Mouse (Mus musculus): ENCODE data around the gene 4921536K21Rik. TPM values are rescaled to one million over a fixed set of nuclear protein-coding genes. Genes with fewer than 3 reads are reported as not detected.

The 4921536K21Rik gene
- total RNA-seq, 2 experiments from 2014 or later = 0.10 to 0.13 TPM

GRCm38 (mm10) chr11:3860361-3860760 is 34.5 kb downstream of the 4921536K21Rik start:
- intact Hi-C loops (cut with DNase I) = no loop called here
- DNase-seq = no peak

GRCm38 (mm10) chr11:3859778-3860177 is 35.1 kb downstream of the 4921536K21Rik start:
- intact Hi-C loops (cut with DNase I) = no loop called here
- no peak for DNase-seq

GRCm38 (mm10) chr11:3857902-3858301 is 37.0 kb downstream of the 4921536K21Rik start:
- intact Hi-C loops (cut with DNase I) = no loop called here
- no peak for DNase-seq

GRCm38 (mm10) chr11:3855846-3856245 is 39.1 kb downstream of the 4921536K21Rik start:
- intact Hi-C loops (cut with DNase I) = no loop called here
- no peak for DNase-seq

GRCm38 (mm10) chr11:3854156-3854555 is 40.7 kb downstream of the 4921536K21Rik start:
- no peak for DNase-seq
- intact Hi-C loops (cut with DNase I) = no loop called here

GRCm38 (mm10) chr11:3853481-3854034 is 41.3 kb downstream of the 4921536K21Rik start:
- intact Hi-C loops (cut with DNase I) = no loop called here
- DNase-seq = no peak

- DNase-seq = no peak
- intact Hi-C loops (cut with DNase I) = no loop called here
These were observed 41.9 kb downstream of the 4921536K21Rik start for GRCm38 (mm10) chr11:3853031-3853430.

GRCm38 (mm10) chr11:3851872-3852271 is 43.0 kb downstream of the 4921536K21Rik start:
- DNase-seq = no peak
- intact Hi-C loops (cut with DNase I) = no loop called here

- DNase-seq = no peak
- intact Hi-C loops (cut with DNase I) = no loop called here
These were observed 44.1 kb downstream of the 4921536K21Rik start for GRCm38 (mm10) chr11:3850746-3851277.

GRCm38 (mm10) chr11:3850315-3850614 is 44.6 kb downstream of the 4921536K21Rik start:
- intact Hi-C loops (cut with DNase I) = no loop called here
- no peak for DNase-seq

- intact Hi-C loops (cut with DNase I) = no loop called here
- no peak for DNase-seq
These were observed 45.2 kb downstream of the 4921536K21Rik start for GRCm38 (mm10) chr11:3849469-3850314.

- intact Hi-C loops (cut with DNase I) = no loop called here
- DNase-seq = no peak
These were observed 48.5 kb downstream of the 4921536K21Rik start for GRCm38 (mm10) chr11:3846351-3846750.

- no peak for DNase-seq
- intact Hi-C loops (cut with DNase I) = no loop called here
These were observed 50.8 kb downstream of the 4921536K21Rik start for GRCm38 (mm10) chr11:3843943-3844734.

Other genes with a start within 250 kb of the 4921536K21Rik start
- gene Morc2a, start 245.9 kb downstream of the 4921536K21Rik start, total RNA-seq (2021) = 10 to 100 TPM; 16.0 to 16.7 TPM
- under 1 TPM; 0.30 to 0.66 TPM for gene Osbp2, start 31.2 kb downstream of the 4921536K21Rik start, total RNA-seq (2021)
- gene Dusp18, start 142 bp upstream of the 4921536K21Rik start, total RNA-seq (2021) = 10 to 100 TPM in 1 of 2 experiments, 1 to 10 TPM in 1; 5.9 to 11.4 TPM
- 10 to 100 TPM; 20.4 to 21.2 TPM for gene Slc35e4, start 19.6 kb upstream of the 4921536K21Rik start, total RNA-seq (2021)
- 10 to 100 TPM; 15.3 to 15.5 TPM for gene Tcn2, start 37.1 kb upstream of the 4921536K21Rik start, total RNA-seq (2021)
- gene Pes1, start 68.9 kb upstream of the 4921536K21Rik start, total RNA-seq (2021) = 10 to 100 TPM; 31.3 to 35.5 TPM
- gene 4930556J24Rik, start 81.7 kb upstream of the 4921536K21Rik start, total RNA-seq (2021) = not detected
- gene Gal3st1, start 88.5 kb upstream of the 4921536K21Rik start, total RNA-seq (2021) = under 1 TPM; 0.26 to 0.42 TPM
- not detected for gene Sec14l4, start 136.4 kb upstream of the 4921536K21Rik start, total RNA-seq (2021)
- not detected for gene Sec14l3, start 169.7 kb upstream of the 4921536K21Rik start, total RNA-seq (2021)
- 10 to 100 TPM; 52.1 to 53.4 TPM for gene Mtfp1, start 200.3 kb upstream of the 4921536K21Rik start, total RNA-seq (2021)
- under 1 TPM; 0.33 to 0.42 TPM for gene Sec14l2, start 228.3 kb upstream of the 4921536K21Rik start, total RNA-seq (2021)
- 1 to 10 TPM; 4.4 to 5.5 TPM for gene Rnf215, start 240.1 kb upstream of the 4921536K21Rik start, total RNA-seq (2021)

Data from gastrocnemius, postnatal 36 days (tissue).